Mouse (Mus musculus) neural tube, embryonic 11.5 days (tissue): Measurements from ENCODE around the gene Tbc1d14. TPM values are rescaled to one million over a fixed set of nuclear protein-coding genes. Genes with fewer than 3 reads are reported as not detected.

Source experiments
- ATAC-seq: fragments of 200-750 bp; cut with Nextera tagmentation; 2 replicates; pipeline ENCODE4 v1.8.0; 2017; ENCODE audit warnings: moderate number of reproducible peaks, mild to moderate bottlenecking, moderate TSS enrichment, moderate library complexity; ENCODE audit not compliant: insufficient read depth, low FRiP score, low TSS enrichment
- DNase-seq: peaks from one replicate; pipeline ENCODE4 v3.0.0-alpha.2; 2015; ENCODE audit warnings: low spot score
- H3K27ac ChIP-seq: fragments of 300-500 bp; sonication (generic); 2 replicates; pipeline ENCODE4 v1.5.1; 2014; ENCODE audit warnings: low read depth, mild to moderate bottlenecking, low read length
- H3K27me3 ChIP-seq: fragments of 300-500 bp; sonication (generic); 2 replicates; pipeline ENCODE4 v1.6.1; 2014; ENCODE audit warnings: mild to moderate bottlenecking, low read length, mixed read lengths; ENCODE audit not compliant: control insufficient read depth, insufficient read depth
- H3K36me3 ChIP-seq: fragments of 300-500 bp; sonication (generic); 2 replicates; pipeline ENCODE4 v1.6.1; 2014; ENCODE audit warnings: mild to moderate bottlenecking, low read length, moderate library complexity, mixed read lengths; ENCODE audit not compliant: control insufficient read depth, insufficient read depth
- H3K4me1 ChIP-seq: fragments of 300-500 bp; sonication (generic); 2 replicates; pipeline ENCODE4 v1.6.1; 2014; ENCODE audit warnings: low read length, mixed read lengths; ENCODE audit not compliant: control insufficient read depth, insufficient read depth
- H3K4me2 ChIP-seq: fragments of 300-500 bp; sonication (generic); 2 replicates; pipeline ENCODE4 v1.6.1; 2014; ENCODE audit warnings: low read depth, mild to moderate bottlenecking, moderate library complexity
- H3K4me3 ChIP-seq: fragments of 300-500 bp; sonication (generic); 2 replicates; pipeline ENCODE4 v1.5.1; 2014; ENCODE audit warnings: low read depth, low read length
- H3K9ac ChIP-seq: fragments of 300-500 bp; sonication (generic); 2 replicates; pipeline ENCODE4 v1.6.1; 2014; ENCODE audit warnings: mild to moderate bottlenecking, low read length
- H3K9me3 ChIP-seq: fragments of 300-500 bp; sonication (generic); 2 replicates; pipeline ENCODE4 v1.6.1; 2016; ENCODE audit warnings: low read length; ENCODE audit not compliant: control insufficient read depth
- WGBS: fragments of 180-500 bp; shearing (Covaris S2); extraction: QIAGEN DNeasy Blood & Tissue Kit; methylation state at CpG from one replicate; pipeline ENCODE4 v1.1.7; 2014; 5-methylcytosine and 5-hydroxymethylcytosine counted together
- polyA plus RNA-seq: library from polyadenylated mRNA; unstranded; fragments of >200 nt; fragmentation: Nextera tagmentation; extraction: Ambion mirVana; gene quantifications from 2 replicates; pipeline ENCODE4 v1.2.1, GENCODE M21; 2014

The Tbc1d14 gene
- polyA plus RNA-seq, 1 experiment from 2014 or later = 47.8 TPM

GRCm38 (mm10) chr5:36449710-36450358, 143.2 kb downstream of the Tbc1d14 start:
- Histone ChIP-seq H3K36me3 (no peaks in the 10 kb centered on the region), H3K4me1 (no peaks in the 10 kb centered on the region), H3K4me2 (no peak overlapping the region), H3K9ac (no peak overlapping the region), H3K27ac (no peak overlapping the region), H3K27me3 (no peaks in the 10 kb centered on the region), H3K9me3 (no peaks in the 10 kb centered on the region), H3K4me3 (no peak overlapping the region)
- ATAC-seq (no peak), DNase-seq (no peak)
- 74% methylated on average over 6 of the region's 6 CpGs for WGBS

- no peaks in the 10 kb centered on the region for H3K9me3 ChIP-seq
- H3K4me3 ChIP-seq = no peak overlapping the region
- H3K4me1 ChIP-seq = no peaks in the 10 kb centered on the region
- H3K27me3 ChIP-seq = no peaks in the 10 kb centered on the region
- 95% methylated on average over 12 of the region's 12 CpGs for WGBS
- no peak overlapping the region for H3K27ac ChIP-seq
- no peak overlapping the region for H3K9ac ChIP-seq
- no peak for ATAC-seq
- no peaks in the 10 kb centered on the region for H3K36me3 ChIP-seq
- no peak overlapping the region for H3K4me2 ChIP-seq
- no peak for DNase-seq
These were observed 145.2 kb downstream of the Tbc1d14 start for GRCm38 (mm10) chr5:36447872-36448271.

GRCm38 (mm10) chr5:36446166-36446890, 146.7 kb downstream of the Tbc1d14 start:
- no peak overlapping the region for H3K4me2 ChIP-seq
- ATAC-seq (no peak), DNase-seq (no peak)

GRCm38 (mm10) chr5:36445028-36445427, 148.0 kb downstream of the Tbc1d14 start:
- Histone ChIP-seq H3K27me3 (no peaks in the 10 kb centered on the region), H3K9ac (no peak overlapping the region), H3K4me3 (no peak overlapping the region), H3K9me3 (no peaks in the 10 kb centered on the region), H3K36me3 (no peaks in the 10 kb centered on the region), H3K4me1 (no peaks in the 10 kb centered on the region), H3K4me2 (no peak overlapping the region), H3K27ac (no peak overlapping the region)
- ATAC-seq (no peak), DNase-seq (no peak)
- 26% methylated on average over 8 of the region's 8 CpGs for WGBS

More at GRCm38 (mm10) chr5:36446166-36446890, 146.7 kb downstream of the Tbc1d14 start:
- no peaks in the 10 kb centered on the region for H3K27me3 ChIP-seq
- WGBS = 47% methylated on average over 9 of the region's 9 CpGs
- H3K9me3 ChIP-seq = no peaks in the 10 kb centered on the region
- H3K4me3 ChIP-seq = no peak overlapping the region
- no peaks in the 10 kb centered on the region for H3K36me3 ChIP-seq
- no peak overlapping the region for H3K27ac ChIP-seq
- no peaks in the 10 kb centered on the region for H3K4me1 ChIP-seq
- H3K9ac ChIP-seq = no peak overlapping the region

- Histone ChIP-seq H3K27me3 (no peaks in the 10 kb centered on the region), H3K4me3 (no peak overlapping the region), H3K4me2 (no peak overlapping the region), H3K9ac (no peak overlapping the region), H3K9me3 (no peaks in the 10 kb centered on the region), H3K4me1 (no peaks in the 10 kb centered on the region), H3K27ac (no peak overlapping the region), H3K36me3 (no peaks in the 10 kb centered on the region)
- DNase-seq (no peak), ATAC-seq (no peak)
- WGBS = 57% methylated on average over 4 of the region's 4 CpGs
These were observed 148.5 kb downstream of the Tbc1d14 start for GRCm38 (mm10) chr5:36444611-36445010.

- Histone ChIP-seq H3K36me3 (no peaks in the 10 kb centered on the region), H3K27ac (no peak overlapping the region), H3K27me3 (no peaks in the 10 kb centered on the region), H3K4me3 (no peak overlapping the region), H3K4me2 (no peak overlapping the region), H3K9me3 (no peaks in the 10 kb centered on the region), H3K4me1 (no peaks in the 10 kb centered on the region), H3K9ac (no peak overlapping the region)
- DNase-seq (no peak), ATAC-seq (no peak)
- 70% methylated on average over 3 of the region's 3 CpGs for WGBS
These were observed 152.3 kb downstream of the Tbc1d14 start for GRCm38 (mm10) chr5:36440741-36441140.

Other genes with a start within 250 kb of the Tbc1d14 start
- 7.9 and 9.1 TPM in 2 replicates for gene Sorcs2, start 195.1 kb downstream of the Tbc1d14 start, polyA plus RNA-seq
- 56.2 and 58.6 TPM in 2 replicates for gene Grpel1, start 128.3 kb downstream of the Tbc1d14 start, polyA plus RNA-seq
- gene Tada2b, start 109.0 kb downstream of the Tbc1d14 start, polyA plus RNA-seq = 4.0 and 4.2 TPM in 2 replicates
- gene Ccdc96, start 108.7 kb downstream of the Tbc1d14 start, polyA plus RNA-seq = 3.4 and 3.8 TPM in 2 replicates
- gene D5Ertd579e, start 102.7 kb upstream of the Tbc1d14 start, polyA plus RNA-seq = 28.7 and 36.4 TPM in 2 replicates
- gene Bloc1s4, start 155.4 kb upstream of the Tbc1d14 start, polyA plus RNA-seq = 25.9 and 27.0 TPM in 2 replicates
- gene Mrfap1, start 203.5 kb upstream of the Tbc1d14 start, polyA plus RNA-seq = 570 and 602 TPM in 2 replicates
- gene Man2b2, start 237.4 kb upstream of the Tbc1d14 start, polyA plus RNA-seq = 11.3 and 14.6 TPM in 2 replicates